Mouse (Mus musculus): ENCODE results near the gene Simc1. TPM values are rescaled to one million over a fixed set of nuclear protein-coding genes. Genes with fewer than 3 reads are reported as not detected.
A peak's percentile ranks its signal among the peaks of the same experiment; 100 is the strongest.

The Simc1 gene
- total RNA-seq, 4 experiments from 2014 or later = 2.8 to 3.6 (median 3.3) TPM

DNA sequence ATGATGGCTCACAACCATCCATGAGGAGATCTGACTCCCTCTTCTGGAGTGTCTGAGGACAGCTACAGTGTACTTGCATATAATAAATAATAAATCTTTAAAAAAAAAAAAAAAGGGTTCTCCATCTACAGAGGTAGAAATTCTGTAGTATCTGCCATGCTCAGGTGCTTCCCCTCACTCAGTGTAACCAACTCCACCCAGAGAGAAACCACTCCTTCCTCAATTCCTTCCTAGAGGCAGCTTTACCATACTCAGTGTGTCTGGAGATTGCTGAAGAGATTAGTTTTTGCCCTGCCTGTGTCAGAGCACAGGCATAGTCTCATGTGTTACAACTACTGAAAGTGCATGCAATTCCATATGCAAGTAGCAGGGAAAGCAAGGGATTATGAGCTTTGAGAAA is 28.6 kb downstream of the Simc1 start:
- no peak for DNase-seq (ENCODE audit: low spot score in 2 of 2)

DNA sequence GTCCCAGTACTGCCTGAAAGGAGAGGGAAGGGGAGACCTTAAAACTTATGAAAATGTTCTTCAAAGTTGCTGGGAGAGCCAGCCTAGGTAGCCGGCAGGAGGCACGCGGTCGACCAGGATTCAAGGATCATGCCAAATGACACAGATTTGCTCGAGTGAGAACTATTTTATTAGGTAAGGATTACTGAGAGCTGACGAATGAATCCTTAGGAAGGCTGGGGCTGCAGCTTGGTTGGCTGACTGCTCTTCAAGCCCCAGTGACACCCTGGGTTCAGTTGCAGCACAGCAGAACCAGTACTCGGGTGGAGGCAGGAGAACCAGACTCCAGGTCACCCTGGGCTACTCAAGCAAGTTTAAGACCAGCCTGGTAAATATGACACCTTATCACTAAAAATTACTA is 44.5 kb downstream of the Simc1 start:
- DNase-seq (ENCODE audit: low spot score in 2 of 2) = no peak

DNA sequence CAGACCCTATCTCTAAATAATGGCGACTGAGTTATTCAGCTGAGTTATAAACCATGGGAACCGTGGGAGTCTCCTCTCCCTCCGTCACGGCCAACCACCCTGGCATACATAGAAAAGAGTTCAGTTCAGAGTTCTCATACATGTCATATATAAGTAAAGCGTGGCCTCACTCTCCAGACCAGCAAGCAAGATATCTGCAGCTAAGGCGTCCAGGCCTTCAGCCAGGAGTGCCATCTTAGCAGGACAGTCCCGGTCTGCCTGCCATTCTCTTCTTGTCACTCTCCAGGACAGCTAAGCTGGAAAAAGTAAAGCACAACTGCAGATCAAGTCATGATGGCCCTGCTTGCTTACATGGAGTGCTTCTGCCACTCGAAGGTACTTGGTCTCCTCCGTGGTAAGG is 52.6 kb downstream of the Simc1 start:
- no peak for DNase-seq (ENCODE audit: low spot score in 2 of 2)

DNA sequence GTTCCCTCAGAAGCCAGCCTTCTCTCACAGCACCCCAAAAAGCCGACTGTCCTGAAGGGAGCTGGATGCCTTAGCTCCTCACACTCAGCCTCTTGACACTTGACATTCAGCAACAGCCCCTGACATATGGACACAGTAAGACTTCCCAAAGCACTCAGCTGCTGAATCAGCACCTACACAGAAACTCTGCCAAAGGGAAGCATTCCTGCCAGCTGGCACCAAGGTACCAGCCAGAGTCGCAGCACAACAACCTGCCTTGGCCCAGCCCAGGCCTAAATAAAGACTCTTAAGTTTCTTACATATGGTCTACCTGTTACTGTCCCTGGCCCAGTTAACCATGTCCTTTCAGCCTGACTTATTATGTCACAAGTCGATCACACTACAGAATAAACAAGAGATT is 53.2 kb downstream of the Simc1 start:
- DNase-seq (ENCODE audit: low spot score in 2 of 2) = peak; percentile 73 to 82

DNA sequence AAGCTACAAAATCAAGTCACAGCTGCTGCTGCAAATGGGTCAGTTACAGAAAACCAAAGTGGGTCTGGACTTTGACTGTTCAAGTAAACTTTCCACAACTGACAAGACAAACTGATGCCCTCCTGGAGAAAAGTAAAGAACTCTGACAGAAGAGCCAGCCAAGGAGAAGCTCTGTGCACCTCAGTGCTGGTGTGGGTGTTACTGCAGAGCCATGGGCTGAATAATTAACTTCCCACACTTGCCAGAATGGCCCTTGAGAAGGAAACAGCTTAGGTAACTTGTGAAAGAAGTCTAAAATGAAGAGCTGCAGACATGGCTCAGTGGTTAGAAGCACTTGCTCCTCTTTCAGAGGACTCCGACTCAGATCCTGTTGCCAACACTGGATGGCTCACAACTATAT is 54.1 kb downstream of the Simc1 start:
- DNase-seq (ENCODE audit: low spot score in 2 of 2) = no peak

DNA sequence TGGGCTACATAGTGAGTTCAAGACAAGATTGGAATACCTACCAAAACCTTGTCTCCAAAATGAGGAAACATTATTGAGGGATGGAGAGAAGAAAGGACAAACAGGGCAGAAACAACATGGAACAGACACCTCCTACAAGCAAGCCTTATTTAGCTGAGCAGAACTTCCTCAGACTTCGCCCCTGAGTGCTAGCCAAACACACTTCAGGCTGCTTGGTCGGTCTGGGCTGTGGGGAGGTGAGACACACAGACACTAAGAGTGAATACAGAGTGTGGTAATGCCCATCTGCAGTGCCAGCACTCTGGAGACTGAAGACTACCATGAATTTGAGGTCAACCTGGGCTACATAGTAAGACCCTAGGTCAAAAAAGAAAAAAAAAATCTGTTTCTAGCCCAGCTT is 56.1 kb downstream of the Simc1 start:
- DNase-seq (ENCODE audit: low spot score in 2 of 2) = no peak

DNA sequence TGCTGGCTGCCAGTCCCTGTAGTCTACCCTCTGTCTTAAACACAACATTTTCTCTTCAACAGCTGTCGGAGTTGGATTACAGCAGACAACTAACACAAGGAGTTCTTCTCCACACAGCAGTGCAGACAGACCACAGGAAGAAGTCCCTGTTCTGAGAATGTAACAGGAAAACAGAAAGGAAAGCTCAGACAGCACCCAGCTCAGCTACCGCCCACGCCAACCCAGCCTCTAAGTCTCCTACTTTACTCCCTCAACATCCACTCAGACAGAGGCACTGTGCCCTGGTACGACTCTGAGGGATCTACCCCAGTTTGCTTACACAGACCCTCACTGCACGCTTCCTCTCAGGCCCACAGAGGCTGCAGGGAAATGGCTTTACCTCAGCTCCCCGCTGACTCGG is 57.0 kb downstream of the Simc1 start:
- no peak for DNase-seq (ENCODE audit: low spot score in 2 of 2)

DNA sequence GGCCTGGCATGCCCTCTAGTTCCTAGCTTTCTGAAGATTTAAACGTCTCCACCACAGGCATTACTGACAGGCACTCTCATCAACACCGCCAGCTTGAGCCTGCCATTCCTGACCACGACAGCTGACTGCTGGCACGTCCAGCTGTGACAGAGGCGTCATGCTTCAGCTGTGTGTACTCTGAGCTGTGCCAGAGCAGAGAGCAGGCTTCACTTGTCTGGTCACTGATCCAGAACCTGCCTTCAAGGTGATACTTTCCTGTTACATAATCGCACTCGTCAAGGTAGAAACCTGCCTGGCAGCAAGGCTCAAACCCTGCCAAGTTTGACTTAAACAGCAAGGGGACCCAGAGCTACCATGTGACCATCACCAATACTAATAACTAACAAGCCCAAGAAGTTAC is 59.0 kb downstream of the Simc1 start:
- DNase-seq (ENCODE audit: low spot score in 2 of 2) = peak in 1 of 2 experiments; percentile 35

DNA sequence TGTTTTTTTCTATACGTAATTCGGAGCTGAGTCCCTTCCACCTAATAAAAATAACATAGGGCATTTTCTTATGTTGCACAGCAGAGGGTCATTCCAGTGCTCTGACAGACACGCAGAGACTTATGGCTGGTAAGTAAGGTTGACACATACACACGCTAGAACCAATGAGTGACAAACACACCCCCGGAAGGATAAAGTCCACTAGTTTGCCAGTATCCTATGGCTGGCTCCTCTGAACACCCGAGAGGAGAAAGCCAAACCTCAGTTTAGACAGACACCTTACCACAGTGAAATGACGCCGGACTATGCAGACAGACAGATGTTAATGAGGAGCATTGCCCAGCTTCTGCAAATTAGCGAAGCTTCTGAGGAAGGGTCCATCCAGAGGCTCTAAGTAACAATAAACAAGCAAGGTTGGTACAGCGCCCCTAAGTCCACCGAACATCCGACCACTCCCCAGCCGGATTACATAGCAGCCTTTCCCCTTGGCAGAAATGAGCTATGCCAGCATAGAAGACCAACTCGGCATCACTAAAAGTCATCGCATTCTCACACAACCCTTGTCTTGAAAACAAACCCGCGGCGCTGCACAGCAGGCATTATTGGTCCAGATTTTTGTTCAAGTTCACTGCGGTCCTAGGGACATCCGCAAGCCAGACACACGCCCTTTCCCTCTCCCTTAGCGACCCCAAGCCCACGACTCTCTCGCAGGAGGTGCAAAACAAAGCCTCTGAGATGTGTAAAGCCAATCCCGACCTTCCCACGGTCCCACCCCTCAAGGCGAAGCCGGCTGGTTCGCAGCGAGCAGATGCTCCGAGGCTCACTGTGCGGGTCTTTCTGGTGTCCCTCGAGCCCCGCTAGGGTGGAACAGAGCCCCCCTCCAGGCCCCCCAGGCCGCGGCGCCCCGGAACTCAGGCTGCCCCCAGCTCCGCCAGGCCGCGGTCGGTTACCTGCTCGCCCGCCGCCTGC is 60.9 kb downstream of the Simc1 start:
- no peak for DNase-seq (ENCODE audit: low spot score in 2 of 2)

DNA sequence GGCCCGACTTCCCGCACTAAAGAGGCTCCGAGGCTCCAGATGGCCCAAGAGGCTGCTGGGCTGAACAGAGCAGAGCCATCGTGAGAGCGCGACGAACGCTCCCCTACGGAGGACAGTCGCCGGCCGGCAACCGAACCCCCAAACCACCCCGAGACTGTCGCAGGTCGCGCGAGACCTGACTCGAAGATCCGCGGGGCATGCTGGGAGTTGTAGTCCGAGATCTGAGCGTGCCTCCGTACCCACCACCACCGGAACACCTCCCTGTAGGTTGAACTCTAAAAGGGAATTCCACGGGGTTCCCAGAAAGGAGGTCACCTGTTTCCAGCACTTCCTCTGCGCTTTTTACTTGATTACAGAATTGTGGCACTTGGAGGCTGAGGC is 61.6 kb downstream of the Simc1 start, which contains the start of gene 4833439L19Rik:
Gene 4833439L19Rik, minus strand, starts transcription at position 235 of the 381 bp plus-strand sequence.
- peak; percentile 86 to 89 for DNase-seq (ENCODE audit: low spot score in 2 of 2)

DNA sequence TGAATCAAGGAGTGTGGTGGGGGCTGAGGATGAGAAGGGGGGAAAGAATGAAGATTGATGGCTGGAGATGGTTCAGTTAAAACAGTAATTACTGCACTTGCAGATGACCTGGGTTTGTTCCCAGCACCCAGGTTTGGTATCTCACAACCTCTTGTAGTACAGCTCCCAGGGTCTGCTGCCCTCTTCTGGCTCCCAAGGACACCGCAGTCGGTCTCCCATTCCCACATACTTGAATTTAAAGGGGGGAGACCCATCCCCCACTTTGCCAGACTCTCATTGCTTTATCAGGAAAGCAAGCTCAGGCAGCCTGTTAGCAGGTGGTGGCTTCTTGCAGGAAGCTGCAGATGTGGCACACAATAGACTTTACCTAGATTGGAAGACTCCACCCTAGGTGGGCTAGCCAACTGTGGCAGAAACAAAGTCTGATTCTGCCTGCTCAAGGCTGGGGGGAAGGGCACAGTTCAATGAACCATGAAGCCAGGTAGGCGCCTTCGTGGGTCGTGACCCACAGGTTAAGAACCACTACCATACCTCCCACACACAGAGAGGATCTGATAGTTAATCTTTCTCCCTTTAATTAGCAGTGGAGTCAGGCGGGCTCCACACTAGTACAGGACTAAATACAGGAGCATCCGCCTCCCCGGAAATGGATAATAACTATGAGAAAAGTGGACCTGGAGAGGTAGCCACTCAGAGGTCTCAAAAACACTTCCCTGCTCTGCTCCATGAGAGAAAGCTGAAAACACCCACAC is 62.2 kb downstream of the Simc1 start:
- DNase-seq (ENCODE audit: low spot score in 2 of 2) = peak in 1 of 2 experiments; percentile 42

DNA sequence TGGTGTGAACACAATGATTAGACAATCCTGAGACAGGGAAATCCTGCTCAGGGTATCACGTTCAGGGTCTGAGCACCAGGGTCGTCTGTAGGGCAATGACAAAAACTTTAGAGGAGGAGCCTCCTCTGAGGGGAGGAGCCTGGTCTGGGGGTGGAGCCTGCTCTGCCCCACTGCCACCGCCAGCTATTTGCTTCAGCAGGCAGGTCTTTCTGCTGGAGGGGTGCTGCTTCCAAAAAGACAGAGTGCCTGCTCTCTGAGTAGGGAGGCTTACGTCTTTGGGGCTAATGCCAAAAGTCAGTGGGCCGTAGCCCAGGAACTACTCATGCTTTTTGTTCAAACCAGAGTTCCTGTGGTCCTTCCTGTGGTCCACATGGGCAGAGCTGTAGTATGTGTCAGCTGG is 64.8 kb downstream of the Simc1 start:
- DNase-seq (ENCODE audit: low spot score in 2 of 2) = no peak

DNA sequence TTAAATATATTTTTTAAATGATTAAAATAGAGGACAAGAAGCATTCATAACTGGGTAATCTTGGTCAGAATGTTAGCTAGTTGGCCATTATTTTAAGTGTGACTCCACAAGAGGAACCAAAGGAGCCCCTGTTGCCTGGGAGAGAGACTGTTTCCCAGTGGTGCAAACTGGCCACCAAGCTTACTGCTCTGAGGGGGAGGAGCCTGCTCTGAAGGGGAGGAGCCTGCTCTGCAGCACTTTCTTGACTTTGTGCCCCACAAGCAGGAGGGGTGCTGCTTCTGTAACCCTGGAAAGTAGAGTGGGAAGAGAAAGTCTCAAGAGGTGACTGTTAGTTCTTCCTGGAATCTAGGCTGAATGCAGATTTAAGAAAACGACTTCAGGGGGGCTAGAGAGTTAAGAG is 65.7 kb downstream of the Simc1 start:
- no peak for DNase-seq (ENCODE audit: low spot score in 2 of 2)

DNA sequence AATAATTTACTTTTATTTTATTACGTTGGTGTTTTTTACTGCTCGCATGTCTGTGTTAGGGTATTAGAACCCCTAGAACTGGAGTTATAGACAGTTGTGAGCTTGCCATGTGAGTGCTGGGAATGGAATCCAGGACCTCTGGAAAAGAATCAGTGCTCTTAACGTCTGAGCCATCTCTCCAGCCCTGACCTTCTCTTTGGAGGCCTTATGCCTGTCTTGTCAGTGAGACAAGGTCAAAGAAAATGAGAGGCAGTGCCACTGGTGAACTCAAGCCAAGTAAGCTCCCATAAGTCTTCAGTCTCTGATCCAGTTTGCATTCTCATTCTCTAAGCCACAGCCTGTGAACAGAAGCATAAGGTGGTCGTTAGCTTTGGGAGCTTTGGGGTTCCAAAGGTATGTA is 67.2 kb downstream of the Simc1 start:
- no peak for DNase-seq (ENCODE audit: low spot score in 2 of 2)

DNA sequence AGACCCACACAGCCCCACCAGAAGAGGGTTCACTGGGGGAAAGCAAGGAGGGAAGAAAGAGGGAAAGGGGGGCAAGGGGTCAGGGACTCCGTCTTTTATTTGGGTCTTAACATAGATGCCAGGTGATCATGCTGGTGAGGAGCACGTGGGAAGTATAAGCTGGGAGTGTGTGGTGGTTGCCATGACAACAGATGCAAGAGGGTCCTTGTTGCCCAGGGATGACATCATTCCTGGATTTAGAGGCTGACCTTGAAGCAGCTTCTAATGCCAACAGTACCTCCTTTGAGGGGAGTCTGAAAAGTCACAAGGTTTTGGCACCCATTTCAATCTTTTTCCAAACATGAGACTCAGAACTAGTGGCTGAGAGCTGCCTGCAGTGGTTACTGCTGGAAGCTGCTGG is 68.1 kb downstream of the Simc1 start:
- DNase-seq (ENCODE audit: low spot score in 2 of 2) = no peak

DNA sequence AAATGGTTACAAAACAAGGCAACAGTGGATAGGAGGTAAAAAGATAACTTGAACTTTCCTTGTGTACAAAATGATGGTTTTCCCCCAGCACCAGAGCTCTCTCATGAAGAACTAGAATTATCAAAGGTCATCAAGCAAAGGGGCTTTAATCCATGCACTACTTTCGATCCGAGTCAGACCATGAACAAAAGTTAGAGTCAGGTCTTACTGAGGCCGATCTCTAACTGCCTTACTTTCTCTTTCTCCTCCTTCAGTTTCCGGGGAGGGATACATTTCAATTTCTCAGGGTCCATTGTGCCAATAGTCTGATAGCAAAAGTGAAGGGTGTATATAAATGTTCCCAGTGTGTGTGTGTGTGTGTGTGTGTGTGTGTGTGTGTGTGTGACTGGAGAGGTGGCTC is 69.0 kb downstream of the Simc1 start:
- no peak for DNase-seq (ENCODE audit: low spot score in 2 of 2)

DNA sequence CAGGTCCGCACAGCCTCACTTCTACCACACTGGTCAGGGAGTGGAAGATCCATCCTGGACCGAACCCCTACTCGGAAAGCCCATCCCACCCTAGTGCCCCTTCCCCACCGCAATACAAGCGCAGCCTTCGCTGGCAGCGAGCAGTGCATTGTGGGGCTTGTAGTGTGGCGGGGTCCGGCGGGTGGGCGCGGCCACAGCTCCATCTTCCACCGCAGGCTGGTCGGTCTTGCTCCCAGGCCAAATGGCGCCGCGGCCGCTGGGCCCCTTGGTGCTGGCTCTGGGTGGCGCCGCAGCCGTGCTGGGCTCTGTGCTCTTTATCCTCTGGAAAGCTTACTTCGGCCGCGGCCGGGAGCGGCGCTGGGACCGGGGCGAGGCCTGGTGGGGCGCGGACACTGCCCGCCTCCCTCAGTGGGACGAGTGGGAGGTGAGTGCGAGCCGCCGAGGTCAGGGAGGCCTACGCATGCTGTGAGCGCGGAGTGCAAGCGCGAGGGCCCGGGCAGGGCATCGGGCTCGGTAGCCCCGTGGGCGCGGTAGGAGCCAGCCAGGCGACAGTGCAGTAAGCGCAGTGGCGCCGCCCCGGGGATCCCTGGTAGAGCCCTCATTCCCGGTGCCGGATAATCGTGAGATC is 71.4 kb downstream of the Simc1 start, which contains the start of gene Arl10:
Gene Arl10, plus strand, starts transcription at position 162 of the 628 bp plus-strand sequence.
- peak; percentile 54 to 60 for DNase-seq (ENCODE audit: low spot score in 2 of 2)

DNA sequence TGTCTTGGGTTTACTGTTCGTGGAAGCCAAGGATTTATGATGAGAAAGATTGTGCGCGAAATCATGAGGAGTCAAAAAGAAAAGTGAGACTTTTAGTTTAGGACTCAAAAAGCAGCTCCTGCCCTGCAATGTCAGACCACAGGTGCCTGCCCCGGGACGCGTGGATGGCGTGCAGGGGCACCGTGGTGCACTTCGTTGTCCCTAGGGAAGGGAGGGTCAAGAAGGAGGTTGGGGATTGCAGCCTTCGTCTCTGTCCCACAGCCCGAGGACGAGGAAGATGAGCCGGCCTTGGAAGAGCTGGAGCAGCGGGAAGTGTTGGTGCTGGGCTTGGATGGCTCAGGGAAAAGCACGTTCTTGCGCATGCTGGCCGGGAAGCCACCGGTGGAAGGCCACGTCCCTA is 71.9 kb downstream of the Simc1 start:
- no peak for DNase-seq (ENCODE audit: low spot score in 2 of 2)

DNA sequence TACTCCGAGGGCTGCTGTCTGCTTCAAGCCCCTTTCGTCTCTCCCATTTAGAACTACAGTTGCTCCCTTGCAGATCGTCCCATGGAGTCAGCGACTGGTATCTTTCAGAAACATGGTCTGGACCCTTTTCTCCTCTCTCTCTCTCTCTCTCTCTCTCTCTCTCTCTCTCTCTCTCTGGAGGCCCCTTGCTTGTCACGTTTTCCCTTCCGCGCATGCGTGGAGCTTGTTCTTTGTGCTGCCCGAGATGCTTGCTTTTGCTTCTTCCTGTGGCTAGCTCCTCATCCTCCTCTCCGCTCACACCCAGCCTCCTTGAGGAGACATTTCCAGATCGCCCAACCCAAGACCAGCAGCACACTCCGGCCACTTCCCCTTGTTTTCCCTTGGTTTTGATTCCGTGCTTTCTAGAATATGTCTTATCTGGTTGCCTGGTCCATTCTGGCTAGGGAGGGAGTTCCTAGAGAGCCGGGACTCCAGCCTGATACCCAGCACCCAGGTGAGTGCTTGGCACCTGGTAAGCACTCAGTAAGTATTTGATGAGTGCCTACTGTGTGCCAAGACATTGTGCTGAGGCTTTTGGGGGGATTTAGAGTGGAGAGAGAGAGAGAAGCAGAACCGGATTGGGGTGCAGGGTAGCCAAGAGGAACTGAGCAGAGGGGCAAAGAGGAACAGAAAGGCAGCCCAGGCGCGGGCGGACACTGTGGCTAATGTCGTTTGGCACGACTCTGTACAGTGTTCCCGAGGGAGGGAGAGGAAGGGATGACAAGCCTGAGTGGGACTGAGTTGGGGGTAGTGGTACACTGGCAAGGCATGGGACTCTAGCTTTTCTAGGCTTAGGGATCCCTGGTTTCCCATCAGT is 74.3 kb downstream of the Simc1 start:
- no peak for DNase-seq (ENCODE audit: low spot score in 2 of 2)

DNA sequence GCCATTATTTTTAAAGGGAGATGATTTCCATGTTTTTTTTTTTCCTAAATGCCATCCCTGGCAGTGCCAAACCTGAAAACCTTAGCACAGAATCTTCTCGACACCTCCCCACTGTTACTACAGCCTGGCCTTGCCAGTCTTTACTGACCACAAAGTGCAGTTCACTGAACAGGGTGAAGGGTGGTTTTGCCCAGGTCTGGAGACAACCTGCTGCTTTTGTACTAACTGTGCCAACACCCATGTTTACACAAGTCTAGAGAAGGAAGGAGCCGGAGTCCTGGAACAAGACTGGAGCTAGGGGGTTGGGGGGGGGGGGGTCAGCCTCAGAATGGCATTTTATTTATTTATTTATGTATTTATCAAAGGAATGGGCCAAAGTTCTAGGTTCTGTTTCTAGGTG is 77.8 kb downstream of the Simc1 start:
- DNase-seq (ENCODE audit: low spot score in 2 of 2) = no peak

DNA sequence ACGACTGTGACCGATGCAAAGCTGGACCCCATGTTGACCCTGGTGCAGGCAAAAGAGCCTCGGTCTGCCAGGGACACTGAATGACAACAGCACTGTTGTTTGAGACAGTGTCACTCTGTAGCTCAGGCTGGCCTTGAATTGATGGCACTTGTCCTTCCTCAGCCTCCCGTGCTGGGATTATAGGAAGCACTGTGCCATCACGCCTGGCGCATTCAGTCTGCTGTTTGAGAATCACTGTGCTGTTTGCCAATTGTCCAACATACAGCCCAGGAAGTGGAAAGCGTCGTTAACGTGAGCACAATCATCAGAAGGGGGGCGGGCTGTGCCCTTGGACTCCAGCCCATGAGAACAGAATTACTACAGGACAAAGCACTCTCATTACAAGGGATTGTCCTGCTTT is 78.5 kb downstream of the Simc1 start:
- no peak for DNase-seq (ENCODE audit: low spot score in 2 of 2)
